Mouse (Mus musculus) neural tube, embryonic 11.5 days (tissue): Measurements from ENCODE around the gene Duxbl3. TPM values are rescaled to one million over a fixed set of nuclear protein-coding genes. Genes with fewer than 3 reads are reported as not detected.

ENCODE experiments used
- ATAC-seq: fragments of 200-750 bp; cut with Nextera tagmentation; 2 replicates; pipeline ENCODE4 v1.8.0; 2017; ENCODE audit warnings: moderate number of reproducible peaks, mild to moderate bottlenecking, moderate TSS enrichment, moderate library complexity; ENCODE audit not compliant: insufficient read depth, low FRiP score, low TSS enrichment
- DNase-seq: peaks from one replicate; pipeline ENCODE4 v3.0.0-alpha.2; 2015; ENCODE audit warnings: low spot score
- H3K27ac ChIP-seq: fragments of 300-500 bp; sonication (generic); 2 replicates; pipeline ENCODE4 v1.5.1; 2014; ENCODE audit warnings: low read depth, mild to moderate bottlenecking, low read length
- H3K27me3 ChIP-seq: fragments of 300-500 bp; sonication (generic); 2 replicates; pipeline ENCODE4 v1.6.1; 2014; ENCODE audit warnings: mild to moderate bottlenecking, low read length, mixed read lengths; ENCODE audit not compliant: control insufficient read depth, insufficient read depth
- H3K36me3 ChIP-seq: fragments of 300-500 bp; sonication (generic); 2 replicates; pipeline ENCODE4 v1.6.1; 2014; ENCODE audit warnings: mild to moderate bottlenecking, low read length, moderate library complexity, mixed read lengths; ENCODE audit not compliant: control insufficient read depth, insufficient read depth
- H3K4me1 ChIP-seq: fragments of 300-500 bp; sonication (generic); 2 replicates; pipeline ENCODE4 v1.6.1; 2014; ENCODE audit warnings: low read length, mixed read lengths; ENCODE audit not compliant: control insufficient read depth, insufficient read depth
- H3K4me2 ChIP-seq: fragments of 300-500 bp; sonication (generic); 2 replicates; pipeline ENCODE4 v1.6.1; 2014; ENCODE audit warnings: low read depth, mild to moderate bottlenecking, moderate library complexity
- H3K4me3 ChIP-seq: fragments of 300-500 bp; sonication (generic); 2 replicates; pipeline ENCODE4 v1.5.1; 2014; ENCODE audit warnings: low read depth, low read length
- H3K9ac ChIP-seq: fragments of 300-500 bp; sonication (generic); 2 replicates; pipeline ENCODE4 v1.6.1; 2014; ENCODE audit warnings: mild to moderate bottlenecking, low read length
- H3K9me3 ChIP-seq: fragments of 300-500 bp; sonication (generic); 2 replicates; pipeline ENCODE4 v1.6.1; 2016; ENCODE audit warnings: low read length; ENCODE audit not compliant: control insufficient read depth
- WGBS: fragments of 180-500 bp; shearing (Covaris S2); extraction: QIAGEN DNeasy Blood & Tissue Kit; methylation state at CpG from one replicate; pipeline ENCODE4 v1.1.7; 2014; 5-methylcytosine and 5-hydroxymethylcytosine counted together
- polyA plus RNA-seq: library from polyadenylated mRNA; unstranded; fragments of >200 nt; fragmentation: Nextera tagmentation; extraction: Ambion mirVana; gene quantifications from 2 replicates; pipeline ENCODE4 v1.2.1, GENCODE M21; 2014

Gene Duxbl3
- polyA plus RNA-seq, 1 experiment from 2014 or later: 0.62 TPM

DNA sequence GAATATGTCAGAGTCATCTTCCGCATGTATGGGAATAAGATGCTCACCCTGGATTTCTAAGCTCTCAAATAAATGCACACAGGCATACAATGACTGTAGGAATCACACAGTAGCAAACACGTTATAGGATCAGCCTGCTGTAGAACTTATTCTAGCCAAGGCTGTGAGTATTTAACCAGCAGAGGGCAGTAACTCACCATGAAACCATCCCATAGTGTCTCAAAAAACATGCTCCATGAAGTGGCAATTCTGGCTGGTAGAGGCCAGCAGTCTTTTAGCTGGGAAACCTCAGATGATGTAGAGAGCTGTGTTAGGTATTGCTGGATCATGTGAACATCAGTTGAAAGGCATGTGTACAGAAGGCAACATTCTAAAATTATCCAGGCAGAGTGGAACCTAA, 45.3 kb downstream of the Duxbl3 start:
- WGBS: 36% methylated on average over 2 of the region's 2 CpGs
- no peak overlapping the region for H3K9ac ChIP-seq
- no peak overlapping the region for H3K4me2 ChIP-seq
- H3K4me3 ChIP-seq: no peak overlapping the region
- ATAC-seq (no peak), DNase-seq (peak; percentile 41)
- no peaks in the 10 kb centered on the region for H3K27me3 ChIP-seq
- H3K36me3 ChIP-seq: no peaks in the 10 kb centered on the region
- H3K4me1 ChIP-seq: no peaks in the 10 kb centered on the region
- H3K9me3 ChIP-seq: no peaks in the 10 kb centered on the region
- H3K27ac ChIP-seq: no peak overlapping the region

DNA sequence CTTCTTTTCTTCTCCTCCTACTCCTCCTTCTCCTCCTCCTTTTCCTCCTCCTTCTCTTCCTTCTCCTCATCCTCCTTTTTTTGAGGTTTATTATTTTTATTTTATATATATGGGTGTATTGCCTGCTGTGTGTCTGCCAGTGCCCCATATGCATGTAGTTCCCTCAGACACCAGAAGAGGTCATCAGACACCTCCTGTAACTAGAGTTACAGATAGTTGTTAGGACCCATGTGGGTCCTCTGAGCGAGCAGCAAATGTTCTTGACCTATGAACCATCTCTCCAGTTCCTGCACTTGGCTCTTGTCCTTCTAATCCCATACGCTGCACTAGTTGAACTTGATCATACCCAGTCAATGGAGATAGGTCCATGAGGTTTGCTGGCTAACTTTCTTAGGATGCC, 48.3 kb downstream of the Duxbl3 start:
- ATAC-seq: no peak
- peak; percentile 55 for DNase-seq
- Histone ChIP-seq H3K36me3 (no peaks in the 10 kb centered on the region), H3K9ac (no peak overlapping the region), H3K27me3 (no peaks in the 10 kb centered on the region), H3K4me1 (no peaks in the 10 kb centered on the region), H3K9me3 (no peaks in the 10 kb centered on the region), H3K4me3 (no peak overlapping the region), H3K4me2 (no peak overlapping the region), H3K27ac (no peak overlapping the region)
- 44% methylated on average over 2 of the region's 2 CpGs for WGBS

DNA sequence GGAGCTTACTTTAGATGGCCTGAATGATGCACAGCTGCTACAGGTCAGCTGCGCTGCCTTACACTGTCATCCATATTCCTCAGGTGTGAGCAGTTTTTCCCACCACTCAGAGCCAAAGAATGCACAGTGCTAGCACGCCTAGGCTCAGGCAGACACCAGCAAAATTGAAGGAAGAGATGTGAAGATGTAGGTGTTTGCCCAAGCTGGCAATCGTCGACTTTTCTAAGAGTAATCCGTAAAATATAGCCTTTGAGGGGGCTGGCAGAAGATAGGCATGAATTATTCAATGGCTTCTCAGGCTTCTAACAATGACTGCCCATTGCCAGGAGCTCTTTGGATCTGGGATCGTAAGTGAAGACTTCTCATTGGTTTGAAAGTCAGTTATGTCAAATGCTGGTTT, 51.1 kb downstream of the Duxbl3 start:
- DNase-seq (no peak), ATAC-seq (no peak)
- H3K27ac ChIP-seq: no peak overlapping the region
- no peak overlapping the region for H3K9ac ChIP-seq
- H3K27me3 ChIP-seq: no peaks in the 10 kb centered on the region
- no peaks in the 10 kb centered on the region for H3K9me3 ChIP-seq
- no peaks in the 10 kb centered on the region for H3K36me3 ChIP-seq
- H3K4me1 ChIP-seq: no peaks in the 10 kb centered on the region
- WGBS: 85% methylated on average over 6 of the region's 6 CpGs
- no peak overlapping the region for H3K4me2 ChIP-seq
- H3K4me3 ChIP-seq: no peak overlapping the region

DNA sequence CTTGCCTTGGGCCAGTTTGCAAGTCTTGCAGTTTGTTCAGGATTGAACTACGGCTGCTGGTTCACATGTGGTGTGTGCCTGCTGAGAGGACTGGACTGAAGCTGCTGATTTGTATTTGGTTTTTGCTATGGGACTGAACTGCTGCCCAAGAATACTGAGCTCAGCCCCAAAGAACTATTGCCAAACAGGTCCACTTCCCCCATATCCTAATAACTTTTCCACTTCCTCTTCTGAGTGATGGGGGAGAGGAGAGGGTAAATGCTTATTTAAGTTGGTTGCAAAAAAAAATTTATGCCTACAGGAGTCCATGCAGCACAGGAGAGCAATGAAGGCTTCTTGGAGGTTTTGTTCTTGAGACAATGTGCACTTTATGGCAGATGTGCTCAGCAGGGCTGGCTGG, 51.7 kb downstream of the Duxbl3 start:
- H3K9me3 ChIP-seq: no peaks in the 10 kb centered on the region
- H3K36me3 ChIP-seq: no peaks in the 10 kb centered on the region
- ATAC-seq: no peak
- WGBS: 80% methylated on average over 1 of the region's 1 CpGs
- H3K27ac ChIP-seq: no peak overlapping the region
- no peak overlapping the region for H3K9ac ChIP-seq
- DNase-seq: no peak
- no peak overlapping the region for H3K4me3 ChIP-seq
- H3K27me3 ChIP-seq: no peaks in the 10 kb centered on the region
- H3K4me1 ChIP-seq: no peaks in the 10 kb centered on the region
- H3K4me2 ChIP-seq: no peak overlapping the region

- no peaks in the 10 kb centered on the region for H3K27me3 ChIP-seq
- H3K4me1 ChIP-seq: no peaks in the 10 kb centered on the region
- H3K36me3 ChIP-seq: no peaks in the 10 kb centered on the region
- no peak overlapping the region for H3K27ac ChIP-seq
- H3K4me2 ChIP-seq: no peak overlapping the region
- 73% methylated on average over 3 of the region's 3 CpGs for WGBS
- H3K4me3 ChIP-seq: no peak overlapping the region
- ATAC-seq (no peak), DNase-seq (no peak)
- no peaks in the 10 kb centered on the region for H3K9me3 ChIP-seq
- H3K9ac ChIP-seq: no peak overlapping the region
Measured at GRCm38 (mm10) chr14:26316246-26316730, 58.5 kb downstream of the Duxbl3 start.

Other genes starting within 250 kb of the Duxbl3 start
- gene Gm9780, start 215.3 kb upstream of the Duxbl3 start, polyA plus RNA-seq: 0.89 TPM in 1 of 2 replicates, not detected in the other
- gene Tmem254c, start 190.6 kb upstream of the Duxbl3 start, polyA plus RNA-seq: 17.1 and 25.8 TPM in 2 replicates
- gene Cphx2, start 176.4 kb upstream of the Duxbl3 start, polyA plus RNA-seq: not detected in 2 replicates
- gene Cphx3, start 175.7 kb upstream of the Duxbl3 start, polyA plus RNA-seq: not detected in 2 replicates
- gene Duxbl2, start 139.6 kb upstream of the Duxbl3 start, polyA plus RNA-seq: 5.3 TPM in 1 of 2 replicates, not detected in the other
- gene Plac9b, start 75.5 kb upstream of the Duxbl3 start, polyA plus RNA-seq: 0.39 and 1.5 TPM in 2 replicates
- 18.2 and 19.1 TPM in 2 replicates for gene Tmem254b, start 50.9 kb upstream of the Duxbl3 start, polyA plus RNA-seq